Mouse (Mus musculus) thymus, adult 2 months (tissue): ENCODE measurements around the gene Olfr1402. TPM values are rescaled to one million over a fixed set of nuclear protein-coding genes. Genes with fewer than 3 reads are reported as not detected.

ENCODE experiments used
- DNase-seq: peaks from one replicate; pipeline ENCODE4 v3.0.0; 2021
- H3K27ac ChIP-seq: fragments of 200-500 bp; 2 replicates; pipeline ENCODE4 v1.5.1; 2012; ENCODE audit warnings: low read length, control low read depth; ENCODE audit not compliant: control insufficient read depth, insufficient read depth
- H3K27me3 ChIP-seq: fragments of 200-500 bp; 2 replicates; pipeline ENCODE4 v1.6.1; 2012; ENCODE audit warnings: mild to moderate bottlenecking, low read length, moderate library complexity, mixed read lengths; ENCODE audit not compliant: control insufficient read depth, insufficient read depth
- H3K36me3 ChIP-seq: fragments of 200-500 bp; 2 replicates; pipeline ENCODE4 v1.6.1; 2012; ENCODE audit warnings: mild to moderate bottlenecking, low read length, moderate library complexity; ENCODE audit not compliant: control insufficient read depth, insufficient read depth
- H3K4me1 ChIP-seq: fragments of 200-500 bp; replicated peaks from 2 replicates; pipeline ENCODE4 v1.6.1; 2012; ENCODE audit warnings: low read length; ENCODE audit not compliant: control insufficient read depth, insufficient read depth
- H3K4me3 ChIP-seq: fragments of 200-500 bp; 2 replicates; pipeline ENCODE4 v1.5.1; 2012; ENCODE audit warnings: mild to moderate bottlenecking, low read length, control low read depth, moderate library complexity; ENCODE audit not compliant: control insufficient read depth, insufficient read depth
- CTCF ChIP-seq: fragments of 200-500 bp; IDR thresholded peaks from 2 replicates; pipeline ENCODE4 v1.5.1; 2012; ENCODE audit warnings: mild to moderate bottlenecking, control low read depth, low read length, moderate library complexity, borderline replicate concordance; ENCODE audit not compliant: control insufficient read depth, poor library complexity, insufficient read depth; ENCODE audit errors: extremely low read depth
- POLR2A ChIP-seq: fragments of 200-500 bp; IDR thresholded peaks from 2 replicates; pipeline ENCODE4 v1.6.1; 2012; ENCODE audit warnings: mild to moderate bottlenecking, low read length, control low read depth, moderate library complexity; ENCODE audit not compliant: control insufficient read depth, poor library complexity, insufficient read depth; ENCODE audit errors: extremely low read depth
- WGBS: fragments of 180-500 bp; shearing (Covaris S2); methylation state at CpG from one replicate; pipeline ENCODE4 v1.1.7; 2018; 5-methylcytosine and 5-hydroxymethylcytosine counted together
- polyA plus RNA-seq: library from polyadenylated mRNA; depleted of rRNA; stranded (reverse); fragments of >200 nt; gene quantifications from 2 replicates; pipeline ENCODE4 v1.2.3, GENCODE M21; 2012; rRNA removed

The Olfr1402 gene
- polyA plus RNA-seq, 1 experiment, result not detected

- WGBS, result 93% methylated on average over 1 of the region's 1 CpGs
- Histone ChIP-seq H3K27me3 (no peaks in the 10 kb centered on the region), H3K4me3 (no peak overlapping the region), H3K27ac (no peak overlapping the region), H3K4me1 (no peaks in the 10 kb centered on the region), H3K36me3 (no peaks in the 10 kb centered on the region)
- DNase-seq, result no peak
- TF ChIP-seq POLR2A (no peak), CTCF (no peak)
Observed at GRCm38 (mm10) chr3:97358448-97358847, 63.4 kb downstream of the Olfr1402 start.

Other genes with a start within 250 kb of the Olfr1402 start
- 22.8 and 25.8 TPM in 2 replicates for gene Bcl9, start 124.1 kb downstream of the Olfr1402 start, polyA plus RNA-seq
- gene Chd1l, start 188.2 kb upstream of the Olfr1402 start, polyA plus RNA-seq, result 11.5 and 11.9 TPM in 2 replicates
- 4.6 and 5.8 TPM in 2 replicates for gene Fmo5, start 206.8 kb upstream of the Olfr1402 start, polyA plus RNA-seq
- 6.2 and 8.0 TPM in 2 replicates for gene Prkab2, start 236.2 kb upstream of the Olfr1402 start, polyA plus RNA-seq